Mouse (Mus musculus) lung, embryonic 15.5 days (tissue): ENCODE measurements around the gene Pus3. TPM values are rescaled to one million over a fixed set of nuclear protein-coding genes. Genes with fewer than 3 reads are reported as not detected.

ENCODE experiments used
- ATAC-seq: fragments of 200-750 bp; cut with Nextera tagmentation; 2 replicates; pipeline ENCODE4 v1.8.0; 2017; ENCODE audit warnings: moderate number of reproducible peaks, borderline replicate concordance; ENCODE audit not compliant: low FRiP score, low TSS enrichment; ENCODE audit errors: extremely low read depth
- H3K27ac ChIP-seq: fragments of 300-500 bp; sonication (generic); 2 replicates; pipeline ENCODE4 v1.5.1; 2015; ENCODE audit warnings: moderate library complexity, mild to moderate bottlenecking, inconsistent platforms
- H3K27me3 ChIP-seq: fragments of 300-500 bp; sonication (generic); 2 replicates; pipeline ENCODE4 v1.6.1; 2015; ENCODE audit warnings: inconsistent platforms
- H3K36me3 ChIP-seq: fragments of 300-500 bp; sonication (generic); 2 replicates; pipeline ENCODE4 v1.6.1; 2015; ENCODE audit warnings: inconsistent platforms
- H3K4me1 ChIP-seq: fragments of 300-500 bp; sonication (generic); 2 replicates; pipeline ENCODE4 v1.6.1; 2015; ENCODE audit warnings: inconsistent platforms
- H3K4me2 ChIP-seq: fragments of 300-500 bp; sonication (generic); 2 replicates; pipeline ENCODE4 v1.6.1; 2015; ENCODE audit warnings: inconsistent platforms, mild to moderate bottlenecking, moderate library complexity
- H3K4me3 ChIP-seq: fragments of 300-500 bp; sonication (generic); 2 replicates; pipeline ENCODE4 v1.5.1; 2015; ENCODE audit warnings: mild to moderate bottlenecking, inconsistent platforms
- H3K9ac ChIP-seq: fragments of 300-500 bp; sonication (generic); 2 replicates; pipeline ENCODE4 v1.6.1; 2015; ENCODE audit warnings: inconsistent platforms
- H3K9me3 ChIP-seq: fragments of 300-500 bp; sonication (generic); 2 replicates; pipeline ENCODE4 v1.6.1; 2016; ENCODE audit warnings: inconsistent platforms
- WGBS: fragments of 180-500 bp; shearing (Covaris S2); methylation state at CpG from one replicate; pipeline ENCODE4 v1.1.7; 2015; 5-methylcytosine and 5-hydroxymethylcytosine counted together
- polyA plus RNA-seq: library from polyadenylated mRNA; unstranded; fragments of >200 nt; fragmentation: Nextera tagmentation; extraction: Ambion mirVana; gene quantifications from 2 replicates; pipeline ENCODE4 v1.2.1, GENCODE M21; 2015

Pus3 gene
- polyA plus RNA-seq, 1 experiment from 2014 or later: 15.9 TPM

GRCm38 (mm10) chr9:35529796-35530195 is 28.6 kb upstream of the Pus3 start:
- Histone ChIP-seq H3K4me1 (peaks cover 7% of the 10 kb centered on the region), H3K27ac (no peak overlapping the region), H3K4me2 (no peak overlapping the region), H3K4me3 (no peak overlapping the region), H3K36me3 (no peaks in the 10 kb centered on the region), H3K9ac (no peak overlapping the region), H3K27me3 (no peaks in the 10 kb centered on the region), H3K9me3 (no peaks in the 10 kb centered on the region)
- WGBS: 6% methylated on average over 1 of the region's 1 CpGs
- ATAC-seq: no peak

- Histone ChIP-seq H3K27ac (no peak overlapping the region), H3K27me3 (no peaks in the 10 kb centered on the region), H3K4me1 (peaks cover 7% of the 10 kb centered on the region), H3K9ac (no peak overlapping the region), H3K4me2 (no peak overlapping the region), H3K9me3 (no peaks in the 10 kb centered on the region), H3K4me3 (no peak overlapping the region), H3K36me3 (no peaks in the 10 kb centered on the region)
- 45% methylated on average over 9 of the region's 9 CpGs for WGBS
- ATAC-seq: no peak
Measured at GRCm38 (mm10) chr9:35533266-35533665, 25.1 kb upstream of the Pus3 start.

- no peak overlapping the region for H3K27ac ChIP-seq
- H3K4me1 ChIP-seq: peaks cover under 1% of the 10 kb centered on the region; the same call in 1 of the 2 replicates
- ATAC-seq: peak; percentile 73; the same call in 1 of the 2 replicates
- no peaks in the 10 kb centered on the region for H3K36me3 ChIP-seq
- H3K27me3 ChIP-seq: no peaks in the 10 kb centered on the region
- no peak overlapping the region for H3K4me3 ChIP-seq
- WGBS: 5% methylated on average over 2 of the region's 2 CpGs
- no peak overlapping the region for H3K4me2 ChIP-seq
- no peaks in the 10 kb centered on the region for H3K9me3 ChIP-seq
- H3K9ac ChIP-seq: no peak overlapping the region
Measured at GRCm38 (mm10) chr9:35535110-35535509, 23.3 kb upstream of the Pus3 start.

- 66% methylated on average over 4 of the region's 4 CpGs for WGBS
- H3K27ac ChIP-seq: no peak overlapping the region
- H3K4me1 ChIP-seq: no peaks in the 10 kb centered on the region
- no peaks in the 10 kb centered on the region for H3K36me3 ChIP-seq
- no peak overlapping the region for H3K4me2 ChIP-seq
- ATAC-seq: no peak
- no peaks in the 10 kb centered on the region for H3K27me3 ChIP-seq
- no peak overlapping the region for H3K4me3 ChIP-seq
- no peak overlapping the region for H3K9ac ChIP-seq
- no peaks in the 10 kb centered on the region for H3K9me3 ChIP-seq
Measured at GRCm38 (mm10) chr9:35535876-35536275, 22.5 kb upstream of the Pus3 start.

- no peak overlapping the region for H3K4me2 ChIP-seq
- H3K36me3 ChIP-seq: no peaks in the 10 kb centered on the region
- no peaks in the 10 kb centered on the region for H3K4me1 ChIP-seq
- H3K27me3 ChIP-seq: no peaks in the 10 kb centered on the region
- 60% methylated on average over 13 of the region's 13 CpGs for WGBS
- H3K9me3 ChIP-seq: no peaks in the 10 kb centered on the region
- no peak overlapping the region for H3K27ac ChIP-seq
- no peak overlapping the region for H3K4me3 ChIP-seq
- ATAC-seq: no peak
- H3K9ac ChIP-seq: no peak overlapping the region
Measured at GRCm38 (mm10) chr9:35539001-35539750, 19.2 kb upstream of the Pus3 start.

GRCm38 (mm10) chr9:35541024-35541423 is 17.4 kb upstream of the Pus3 start:
- WGBS: 76% methylated on average over 5 of the region's 5 CpGs
- ATAC-seq: no peak
- H3K27ac ChIP-seq: no peak overlapping the region
- H3K9ac ChIP-seq: no peak overlapping the region
- H3K27me3 ChIP-seq: no peaks in the 10 kb centered on the region
- H3K9me3 ChIP-seq: no peaks in the 10 kb centered on the region
- H3K4me1 ChIP-seq: no peaks in the 10 kb centered on the region
- no peaks in the 10 kb centered on the region for H3K36me3 ChIP-seq
- no peak overlapping the region for H3K4me2 ChIP-seq
- no peak overlapping the region for H3K4me3 ChIP-seq

- no peaks in the 10 kb centered on the region for H3K9me3 ChIP-seq
- H3K9ac ChIP-seq: no peak overlapping the region
- no peak overlapping the region for H3K4me3 ChIP-seq
- no peaks in the 10 kb centered on the region for H3K27me3 ChIP-seq
- peak; percentile 58 for ATAC-seq
- no peak overlapping the region for H3K4me2 ChIP-seq
- no peak overlapping the region for H3K27ac ChIP-seq
- no peaks in the 10 kb centered on the region for H3K4me1 ChIP-seq
- H3K36me3 ChIP-seq: no peaks in the 10 kb centered on the region
- 6% methylated on average over 6 of the region's 6 CpGs for WGBS
Measured at GRCm38 (mm10) chr9:35541488-35541887, 16.9 kb upstream of the Pus3 start.

GRCm38 (mm10) chr9:35541941-35542340 is 16.5 kb upstream of the Pus3 start:
- H3K36me3 ChIP-seq: no peaks in the 10 kb centered on the region
- no peak overlapping the region for H3K27ac ChIP-seq
- no peaks in the 10 kb centered on the region for H3K4me1 ChIP-seq
- H3K4me2 ChIP-seq: no peak overlapping the region
- no peaks in the 10 kb centered on the region for H3K27me3 ChIP-seq
- H3K9ac ChIP-seq: no peak overlapping the region
- 63% methylated on average over 6 of the region's 6 CpGs for WGBS
- ATAC-seq: no peak
- no peaks in the 10 kb centered on the region for H3K9me3 ChIP-seq
- no peak overlapping the region for H3K4me3 ChIP-seq

GRCm38 (mm10) chr9:35543099-35543860 is 15.1 kb upstream of the Pus3 start:
- no peaks in the 10 kb centered on the region for H3K4me1 ChIP-seq
- H3K27me3 ChIP-seq: no peaks in the 10 kb centered on the region
- H3K36me3 ChIP-seq: no peaks in the 10 kb centered on the region

GRCm38 (mm10) chr9:35544666-35545065 is 13.7 kb upstream of the Pus3 start:
- Histone ChIP-seq H3K27ac (no peak overlapping the region), H3K9me3 (no peaks in the 10 kb centered on the region), H3K4me1 (no peaks in the 10 kb centered on the region), H3K9ac (no peak overlapping the region), H3K4me3 (no peak overlapping the region), H3K36me3 (no peaks in the 10 kb centered on the region), H3K4me2 (no peak overlapping the region), H3K27me3 (no peaks in the 10 kb centered on the region)
- 66% methylated on average over 2 of the region's 2 CpGs for WGBS
- no peak for ATAC-seq

More at GRCm38 (mm10) chr9:35543099-35543860, 15.1 kb upstream of the Pus3 start:
- Histone ChIP-seq H3K9ac (no peak overlapping the region), H3K27ac (no peak overlapping the region), H3K4me3 (no peak overlapping the region), H3K4me2 (no peak overlapping the region), H3K9me3 (no peaks in the 10 kb centered on the region)
- ATAC-seq: no peak
- WGBS: 80% methylated on average over 14 of the region's 14 CpGs

- no peaks in the 10 kb centered on the region for H3K36me3 ChIP-seq
- H3K4me1 ChIP-seq: no peaks in the 10 kb centered on the region
- H3K4me3 ChIP-seq: no peak overlapping the region
- 61% methylated on average over 12 of the region's 12 CpGs for WGBS
- no peak overlapping the region for H3K4me2 ChIP-seq
- ATAC-seq: no peak
- H3K27ac ChIP-seq: no peak overlapping the region
- no peaks in the 10 kb centered on the region for H3K27me3 ChIP-seq
- H3K9ac ChIP-seq: no peak overlapping the region
- no peaks in the 10 kb centered on the region for H3K9me3 ChIP-seq
Measured at GRCm38 (mm10) chr9:35545704-35546103, 12.7 kb upstream of the Pus3 start.

- 69% methylated on average over 9 of the region's 9 CpGs for WGBS
- H3K27ac ChIP-seq: no peak overlapping the region
- no peaks in the 10 kb centered on the region for H3K9me3 ChIP-seq
- no peak overlapping the region for H3K9ac ChIP-seq
- H3K4me3 ChIP-seq: no peak overlapping the region
- ATAC-seq: no peak
- H3K36me3 ChIP-seq: no peaks in the 10 kb centered on the region
- H3K27me3 ChIP-seq: no peaks in the 10 kb centered on the region
- no peaks in the 10 kb centered on the region for H3K4me1 ChIP-seq
- no peak overlapping the region for H3K4me2 ChIP-seq
Measured at GRCm38 (mm10) chr9:35546745-35547144, 11.7 kb upstream of the Pus3 start.
